Mouse (Mus musculus) olfactory bulb, adult 2 months (tissue): ENCODE measurements around the gene Nol10.

Source experiments
- CTCF ChIP-seq: fragments of 200-500 bp; IDR thresholded peaks from 2 replicates; pipeline ENCODE4 v1.5.1; 2012; ENCODE audit warnings: low read depth, mild to moderate bottlenecking, low read length, moderate library complexity; ENCODE audit not compliant: insufficient read depth
- POLR2A ChIP-seq: fragments of 200-500 bp; IDR thresholded peaks from 2 replicates; pipeline ENCODE4 v1.6.1; 2012; ENCODE audit warnings: mild to moderate bottlenecking, low read depth, low read length, moderate library complexity; ENCODE audit not compliant: insufficient read depth

- TF ChIP-seq POLR2A (no peak), CTCF (no peak)
Measured at GRCm38 (mm10) chr12:17471405-17471804, 123.1 kb downstream of the Nol10 start.
